Mouse (Mus musculus): Measurements from ENCODE around the gene Ube2l3. TPM values are rescaled to one million over a fixed set of nuclear protein-coding genes. Genes with fewer than 3 reads are reported as not detected.
"Not testable (repeated sequence)": the region's sequence is repeated elsewhere in the genome, so short reads cannot be mapped to it uniquely, and the experiment has no call there.

Ube2l3 gene
- total RNA-seq, 2 experiments from 2014 or later, result 33.8 to 77.2 TPM

DNA sequence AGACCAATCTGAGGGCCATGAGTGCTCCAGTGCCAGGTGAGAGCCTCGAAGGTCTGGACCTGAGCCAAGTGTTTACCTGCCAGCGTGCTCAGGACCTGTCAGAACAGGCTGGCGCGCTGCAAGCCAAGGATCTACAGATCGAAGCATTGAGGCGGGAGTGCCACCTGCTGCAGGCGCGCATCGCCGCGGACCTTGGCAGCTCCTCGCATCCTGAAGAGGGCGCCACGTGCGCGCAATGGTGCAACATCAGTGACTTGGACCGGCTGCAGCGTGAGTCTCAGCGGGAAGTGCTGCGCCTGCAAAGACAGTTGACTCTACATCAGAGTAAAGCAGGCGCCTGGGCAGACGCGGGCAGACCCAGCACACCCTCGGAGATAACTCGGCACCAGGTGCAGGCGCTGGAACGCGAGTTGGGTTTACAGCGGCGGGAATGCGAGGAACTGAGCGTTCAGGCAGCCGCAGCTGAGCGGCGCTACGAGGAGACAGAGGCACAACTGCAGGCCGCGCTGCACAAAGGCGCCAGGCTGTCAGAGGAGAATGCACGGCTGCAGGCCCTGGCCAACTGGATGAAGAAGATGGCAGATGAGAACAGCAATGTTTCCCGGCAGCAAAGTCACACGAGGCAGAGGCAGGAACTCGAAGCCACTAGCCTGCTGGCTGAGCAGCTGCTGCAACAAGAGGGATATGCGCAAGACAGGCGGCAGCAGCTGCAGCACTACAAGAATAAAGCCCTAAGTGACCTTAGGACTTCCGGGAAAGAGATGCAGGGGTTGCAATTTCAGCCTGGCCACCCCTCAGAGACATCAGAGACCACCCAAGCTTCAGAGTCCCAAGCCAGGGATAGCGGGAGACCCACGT, 7.8 kb upstream of the Ube2l3 start:
- ATAC-seq (replicated peaks; ENCODE audit: low FRiP score, poor library complexity, severe bottlenecking), result peak; percentile 52

DNA sequence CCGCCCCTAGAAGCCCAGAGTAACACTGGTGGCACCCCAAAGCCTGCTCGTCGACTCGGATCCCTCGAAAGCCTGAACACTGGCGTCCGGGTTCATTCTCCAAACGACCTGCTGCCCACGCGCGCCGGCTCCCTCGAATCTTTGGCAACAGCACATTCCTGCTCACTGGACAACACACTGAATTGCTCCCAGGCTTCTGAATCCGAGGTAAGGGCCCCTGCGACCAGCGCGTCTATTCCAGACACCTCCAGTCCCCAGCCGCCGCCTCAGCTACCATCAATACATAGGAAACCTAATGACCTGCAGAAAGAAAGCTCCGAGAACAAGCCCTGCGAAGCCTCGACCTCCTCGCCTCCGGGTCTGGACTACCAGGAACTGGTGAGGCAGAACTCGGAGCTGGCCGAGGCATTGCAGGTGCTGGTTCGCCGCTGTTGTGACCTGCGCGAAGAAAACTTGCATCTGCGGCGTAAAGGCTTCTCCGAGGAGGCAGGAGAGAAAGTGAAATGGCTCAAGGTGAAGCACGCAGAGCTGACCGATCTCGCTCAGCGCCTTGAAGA, 7.0 kb upstream of the Ube2l3 start:
- ATAC-seq (replicated peaks; ENCODE audit: low FRiP score, poor library complexity, severe bottlenecking), result no peak

DNA sequence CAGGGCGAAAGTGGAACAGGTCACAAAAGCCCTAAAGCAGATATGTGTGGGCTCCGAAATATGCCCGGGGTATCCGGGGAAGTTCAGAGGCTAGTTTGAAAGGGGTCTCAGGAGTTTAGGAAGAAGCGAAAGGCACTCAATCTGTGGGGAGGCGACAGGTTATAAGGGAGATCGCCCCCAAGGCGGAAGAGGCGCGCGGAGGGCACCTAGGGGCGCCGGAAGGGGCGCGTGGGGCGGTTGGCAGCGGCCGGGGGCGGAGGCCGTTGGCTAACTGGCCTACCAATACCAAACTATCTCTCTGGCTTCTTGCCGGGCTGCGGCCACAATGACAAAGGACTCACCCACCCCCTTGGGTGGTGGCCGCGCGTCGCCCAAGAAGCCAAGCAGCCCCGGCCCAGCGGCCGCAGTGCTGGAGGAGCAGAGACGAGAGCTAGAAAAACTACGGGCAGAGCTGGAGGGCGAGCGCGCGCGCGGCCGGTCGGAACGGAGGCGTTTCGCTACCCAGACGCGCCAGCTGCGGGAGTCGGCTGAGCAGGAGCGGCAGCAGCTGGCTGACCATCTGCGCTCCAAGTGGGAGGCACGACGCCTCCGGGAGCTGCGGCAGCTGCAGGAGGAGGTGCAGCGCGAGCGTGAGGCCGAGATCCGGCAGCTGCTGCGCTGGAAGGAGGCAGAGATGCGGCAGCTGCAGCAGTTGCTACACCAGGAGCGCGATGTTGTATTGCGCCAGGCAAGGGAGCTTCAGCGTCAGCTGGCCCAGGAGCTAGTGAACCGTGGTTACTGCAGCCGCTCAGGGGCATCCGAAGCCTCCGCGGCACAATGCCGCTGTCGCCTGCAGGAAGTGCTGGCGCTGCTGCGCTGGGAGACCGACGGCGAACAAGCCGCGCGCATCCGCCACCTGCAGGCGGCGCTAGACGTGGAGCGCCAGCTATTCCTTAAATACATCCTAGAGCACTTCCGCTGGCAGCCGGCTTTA, 6.2 kb upstream of the Ube2l3 start, which contains the start of gene Rimbp3:
Rimbp3 (plus strand) TSS at position 215 of the 973 bp plus-strand sequence.
- peak; percentile 67 for ATAC-seq (replicated peaks; ENCODE audit: low FRiP score, poor library complexity, severe bottlenecking)

DNA sequence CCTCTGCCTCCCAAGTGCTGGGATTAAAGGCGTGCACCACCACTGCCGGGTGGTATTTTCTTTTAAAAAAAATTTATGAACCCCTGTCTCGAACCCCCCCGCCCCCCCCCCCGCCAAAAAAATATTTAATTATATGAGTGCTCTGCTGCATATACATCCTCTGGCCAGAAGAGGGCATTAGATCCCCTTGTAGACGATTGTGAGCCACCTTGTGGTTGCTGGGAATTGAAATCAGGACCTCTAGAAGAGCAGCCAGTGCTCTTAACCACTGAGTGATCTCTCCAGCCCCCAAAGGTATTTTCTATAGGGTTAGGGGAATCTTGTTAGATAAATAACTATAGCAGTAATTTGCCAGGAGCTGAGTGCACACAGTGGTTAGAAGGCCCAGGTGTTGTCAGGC, 2.5 kb upstream of the Ube2l3 start:
- no peak for ATAC-seq (replicated peaks; ENCODE audit: low FRiP score, poor library complexity, severe bottlenecking)

DNA sequence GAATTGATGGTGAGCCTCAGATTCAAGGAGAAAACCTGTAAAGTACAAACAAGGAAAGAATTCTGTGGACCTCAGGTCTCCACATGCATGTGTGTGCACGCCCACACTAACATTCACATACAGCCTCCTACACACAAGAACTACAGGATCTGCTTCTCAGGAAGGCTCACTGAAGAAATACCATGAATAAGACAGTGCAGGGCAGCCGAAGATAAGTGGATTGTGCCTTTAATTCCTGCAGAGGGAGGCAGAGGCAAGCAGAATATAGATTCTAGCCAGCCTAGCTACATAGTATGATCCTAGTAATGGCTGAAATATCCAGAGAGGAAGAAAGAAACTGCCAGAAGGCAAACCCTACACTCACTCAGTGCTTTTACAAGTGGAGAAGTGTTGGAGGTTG, 472 bp downstream of the Ube2l3 start:
- ATAC-seq (replicated peaks; ENCODE audit: low FRiP score, poor library complexity, severe bottlenecking), result no peak

DNA sequence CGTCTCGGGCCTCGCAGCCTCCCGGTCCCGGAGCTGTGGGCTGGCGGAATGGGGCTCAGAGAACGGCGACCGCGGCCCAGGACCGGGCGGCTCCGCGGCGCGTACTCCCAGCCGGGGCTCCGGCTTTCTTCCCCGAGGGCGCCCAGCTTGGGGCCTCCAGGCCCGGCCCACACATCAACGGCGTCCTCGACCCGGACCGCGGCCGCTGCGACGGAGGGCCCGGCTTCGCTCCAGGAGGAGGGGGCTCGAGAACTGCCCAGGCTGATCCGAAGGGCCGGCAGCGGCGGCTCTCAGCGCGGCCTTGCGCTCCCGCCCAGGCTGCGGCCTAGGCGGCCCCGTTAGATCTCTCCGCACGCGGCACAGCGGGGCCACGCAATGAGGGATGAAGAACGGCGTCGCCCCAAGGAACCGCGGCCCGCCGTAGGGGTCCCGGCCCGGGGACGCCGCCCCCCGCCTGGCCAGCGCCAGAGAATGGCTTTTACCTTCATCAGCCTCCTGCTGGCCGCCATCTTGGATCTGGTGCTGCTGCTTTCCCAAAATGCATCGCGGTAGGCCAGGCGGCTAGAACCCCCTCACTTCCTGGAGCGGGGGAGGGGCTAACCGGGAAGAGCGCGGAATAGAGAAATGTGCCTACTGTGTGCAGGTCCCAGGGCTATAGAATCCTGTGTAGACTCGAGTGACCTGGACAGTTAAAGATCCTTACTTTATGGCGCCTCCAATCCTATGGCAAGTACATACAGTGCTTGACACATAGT, 1.3 kb downstream of the Ube2l3 start:
- peak; percentile 89 for ATAC-seq (replicated peaks; ENCODE audit: low FRiP score, poor library complexity, severe bottlenecking)

DNA sequence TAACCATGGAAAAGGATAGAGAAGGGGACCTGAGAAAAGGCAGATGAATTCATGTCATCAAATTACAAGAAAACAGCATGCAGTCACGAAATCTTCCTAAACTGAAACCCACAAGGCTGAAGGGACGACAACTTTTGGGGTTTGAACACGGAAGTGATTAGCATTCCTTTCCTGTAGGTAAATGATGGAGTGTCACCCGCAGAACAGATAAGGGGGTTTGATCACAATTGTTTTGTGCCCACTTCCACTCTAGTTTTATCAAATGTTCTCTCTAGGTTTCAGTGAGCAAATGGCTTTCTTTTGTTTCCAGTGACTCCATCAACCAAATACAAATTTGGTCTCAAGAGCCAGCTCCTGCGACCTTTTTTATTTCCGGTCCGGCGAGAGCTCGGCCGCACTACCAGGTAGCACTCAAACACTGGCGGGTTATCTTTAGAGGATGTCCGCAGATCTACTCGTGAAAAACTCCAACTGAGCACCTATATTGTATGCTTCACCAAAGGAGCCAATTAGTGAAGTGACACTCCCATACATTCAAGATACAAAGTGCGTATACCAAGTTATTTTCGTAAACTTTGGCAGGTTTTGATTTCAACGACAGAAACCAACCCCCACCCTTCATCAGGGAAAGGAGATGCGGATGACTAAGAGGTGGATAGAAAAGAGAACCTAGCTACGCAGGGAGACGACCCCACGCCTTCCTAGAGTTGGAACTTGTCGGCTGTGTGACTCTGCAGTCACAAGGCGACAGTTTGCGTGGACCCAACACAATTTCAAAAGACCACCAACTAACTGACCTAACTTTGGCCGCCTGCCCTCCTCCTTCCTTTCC, 2.1 kb downstream of the Ube2l3 start:
- peak; percentile 59 for ATAC-seq (replicated peaks; ENCODE audit: low FRiP score, poor library complexity, severe bottlenecking)

DNA sequence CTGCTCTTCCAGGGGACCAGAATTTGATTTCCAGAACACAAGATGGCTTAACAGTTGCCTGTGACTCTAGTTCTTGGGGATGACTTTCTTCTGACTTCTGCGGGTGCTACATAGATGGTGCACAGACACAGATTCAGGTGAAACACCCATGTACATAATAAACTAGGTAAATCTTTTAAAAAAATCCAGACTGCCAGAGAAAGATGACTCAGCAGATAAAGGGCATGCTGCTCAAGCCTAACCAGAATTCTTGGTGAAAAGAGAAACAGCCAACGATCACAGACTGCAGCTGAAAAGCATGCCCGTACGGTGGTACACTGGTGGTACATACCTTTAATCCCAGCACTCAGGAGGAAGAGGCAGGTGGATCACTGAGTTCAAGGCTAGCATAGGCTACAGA, 8.6 kb downstream of the Ube2l3 start:
- no peak; the same call in 1 of the 2 replicates for ATAC-seq (replicated peaks; ENCODE audit: low FRiP score, poor library complexity, severe bottlenecking)

DNA sequence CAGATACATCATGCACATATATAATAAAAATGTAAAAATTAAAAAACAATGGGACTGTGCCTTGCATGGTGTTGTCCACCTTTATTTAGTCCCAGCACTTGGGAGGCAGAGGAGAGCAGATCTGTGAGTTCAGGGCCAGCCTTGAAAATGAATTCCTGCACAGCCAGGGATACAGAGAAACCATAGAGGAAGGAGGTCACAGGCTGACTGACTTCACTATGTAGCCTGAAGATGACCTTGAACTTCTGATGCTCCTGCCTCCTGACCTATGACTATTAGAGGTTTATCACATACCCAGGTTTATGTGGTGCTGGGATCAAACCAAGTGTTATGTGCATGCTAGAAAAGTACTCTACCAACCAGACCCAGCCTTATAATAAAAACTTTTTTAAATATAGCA, 17.0 kb downstream of the Ube2l3 start:
- ATAC-seq (replicated peaks; ENCODE audit: low FRiP score, poor library complexity, severe bottlenecking), result no peak

DNA sequence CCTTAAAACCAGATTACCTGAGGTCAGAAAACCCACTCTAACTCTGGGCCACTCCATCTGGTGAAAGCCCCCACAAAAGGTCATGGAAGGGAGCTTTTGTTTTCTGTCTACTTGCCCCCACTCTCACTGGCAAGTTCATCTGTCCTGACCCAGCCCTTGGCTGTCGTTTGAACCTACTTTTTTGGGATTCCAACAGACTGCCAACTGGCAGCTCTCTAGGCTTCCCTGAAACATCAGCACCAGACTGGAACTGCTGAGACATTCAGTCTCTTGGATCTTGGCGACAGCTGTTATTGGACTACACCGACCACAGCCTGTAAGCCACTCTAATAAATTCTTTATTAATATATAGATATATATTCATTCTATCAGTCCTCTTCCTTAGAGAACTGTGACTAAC, 19.4 kb downstream of the Ube2l3 start:
- ATAC-seq (replicated peaks; ENCODE audit: low FRiP score, poor library complexity, severe bottlenecking), result no peak

DNA sequence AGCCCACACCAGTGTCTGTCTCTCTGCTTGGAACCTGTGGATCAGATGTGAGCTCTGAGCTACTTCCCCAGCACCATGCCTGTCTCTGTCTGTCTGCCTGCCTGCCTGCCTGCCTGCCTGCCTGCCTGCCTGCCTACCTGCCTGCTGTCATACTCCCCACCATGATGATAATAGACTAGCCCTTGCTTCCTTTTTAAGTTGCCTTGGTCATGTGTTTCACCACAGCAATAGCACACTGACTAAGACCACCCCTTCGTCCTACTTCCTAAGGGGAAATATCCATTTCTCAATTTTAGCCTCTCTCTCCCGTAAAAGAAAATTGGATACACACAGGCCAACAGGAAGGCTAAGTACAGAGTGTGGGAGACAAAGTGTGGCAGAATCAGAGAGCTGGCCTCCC, 20.3 kb downstream of the Ube2l3 start:
- no peak for ATAC-seq (replicated peaks; ENCODE audit: low FRiP score, poor library complexity, severe bottlenecking)

DNA sequence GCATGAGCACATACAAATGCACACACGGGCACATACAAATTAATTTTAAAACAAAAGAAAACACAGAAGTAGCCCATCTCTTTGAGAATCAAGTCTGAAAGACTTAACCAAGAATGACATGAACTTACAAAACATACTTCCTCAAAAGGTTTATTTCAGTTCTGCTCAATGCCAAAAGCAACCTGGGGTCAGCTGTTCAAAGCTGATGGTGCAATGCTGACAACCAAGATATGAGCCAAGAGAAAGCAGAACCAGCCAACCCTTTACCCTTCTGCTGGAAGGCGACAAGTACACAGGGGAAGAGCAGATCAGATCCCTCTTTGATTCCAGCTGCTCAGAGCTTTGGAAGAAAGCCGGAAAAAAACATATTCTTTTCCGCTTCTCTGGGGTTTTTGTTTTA, 21.1 kb downstream of the Ube2l3 start:
- 0 out of 2 replicates have a peak, but pooled peaks have one; percentile 42 for ATAC-seq (replicated peaks; ENCODE audit: low FRiP score, poor library complexity, severe bottlenecking)

DNA sequence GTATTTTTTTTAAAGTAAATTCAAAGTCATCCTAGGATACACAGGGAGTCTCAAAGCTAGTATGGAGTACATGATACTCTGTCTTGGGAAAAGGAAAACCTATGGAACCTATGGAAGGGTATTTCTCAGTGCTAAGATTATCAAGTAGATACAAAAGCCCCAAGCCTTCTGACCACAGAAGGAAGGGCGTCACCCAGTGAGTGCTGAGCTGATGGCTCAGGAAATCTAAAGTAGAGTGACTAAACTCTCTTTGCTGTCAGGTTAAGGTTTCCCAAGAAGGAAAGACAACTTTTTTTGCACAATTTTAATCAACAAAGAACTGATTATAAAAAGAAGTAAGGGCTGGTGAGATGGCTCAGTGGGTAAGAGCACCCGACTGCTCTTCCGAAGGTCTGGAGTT, 22.7 kb downstream of the Ube2l3 start:
- no peak for ATAC-seq (replicated peaks; ENCODE audit: low FRiP score, poor library complexity, severe bottlenecking)

DNA sequence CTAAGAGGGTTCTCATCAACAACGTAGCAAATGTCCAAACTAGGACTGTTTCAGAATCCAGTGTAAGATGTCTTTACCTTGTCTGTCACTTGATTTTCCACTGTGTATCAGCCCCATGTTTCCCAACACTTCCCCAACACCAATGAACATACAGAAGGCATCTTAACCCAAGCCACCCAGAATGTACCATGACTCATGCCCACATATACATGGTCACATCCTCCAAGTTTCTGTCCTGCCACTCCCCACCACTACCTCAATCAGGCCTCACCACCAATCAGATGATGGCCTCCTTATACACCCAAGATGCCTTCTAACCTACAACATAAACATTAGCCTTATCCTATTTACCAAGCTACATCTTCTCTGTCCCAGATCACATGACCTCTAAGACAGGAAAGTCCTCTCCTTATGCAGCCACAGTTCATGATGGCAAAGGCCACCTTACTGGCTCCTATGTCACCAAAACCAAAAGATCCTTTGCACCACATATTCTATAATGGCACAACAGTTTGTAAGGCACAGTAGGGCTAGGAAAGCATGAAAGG, 24.8 kb downstream of the Ube2l3 start:
- ATAC-seq (replicated peaks; ENCODE audit: low FRiP score, poor library complexity, severe bottlenecking), result no peak

DNA sequence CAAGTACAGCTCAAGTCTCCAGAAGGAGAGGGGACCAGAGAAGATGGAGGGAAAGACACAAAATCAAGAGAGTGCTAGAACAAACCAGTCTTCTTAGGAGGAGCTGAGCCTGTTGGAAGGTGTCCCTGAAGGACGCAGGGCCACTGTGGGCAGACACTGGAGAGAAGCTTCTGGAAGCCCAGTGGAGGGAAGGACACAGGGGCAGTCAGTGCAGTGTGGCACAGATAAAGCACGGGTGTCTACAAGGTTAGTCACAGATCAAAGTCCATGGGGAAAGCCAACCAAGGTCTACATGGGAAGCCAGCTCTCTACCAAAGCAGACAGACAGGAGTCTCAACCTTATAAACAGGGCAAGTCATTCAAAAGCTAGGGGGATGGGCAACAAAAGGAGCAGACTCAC, 26.7 kb downstream of the Ube2l3 start:
- ATAC-seq (replicated peaks; ENCODE audit: low FRiP score, poor library complexity, severe bottlenecking), result no peak

DNA sequence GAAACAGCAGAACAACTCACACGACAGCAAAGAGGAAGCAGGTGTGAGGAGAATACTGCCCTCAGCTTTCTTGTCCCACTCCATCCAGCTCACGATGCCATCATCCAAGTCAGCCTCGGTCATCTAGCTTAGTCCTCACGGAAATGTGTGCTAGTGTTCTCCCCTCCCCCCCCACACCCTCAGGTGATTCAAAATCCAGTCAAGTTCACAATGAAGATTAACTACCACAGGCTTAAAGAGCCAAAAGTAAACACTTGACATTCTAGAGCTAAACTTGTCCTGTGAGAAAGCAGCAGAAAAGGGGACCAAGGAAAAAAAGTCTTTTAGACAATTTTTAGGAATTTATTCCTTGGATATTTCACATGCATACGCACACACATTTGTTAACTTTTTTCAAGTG, 34.4 kb downstream of the Ube2l3 start:
- ATAC-seq (replicated peaks; ENCODE audit: low FRiP score, poor library complexity, severe bottlenecking), result no peak

DNA sequence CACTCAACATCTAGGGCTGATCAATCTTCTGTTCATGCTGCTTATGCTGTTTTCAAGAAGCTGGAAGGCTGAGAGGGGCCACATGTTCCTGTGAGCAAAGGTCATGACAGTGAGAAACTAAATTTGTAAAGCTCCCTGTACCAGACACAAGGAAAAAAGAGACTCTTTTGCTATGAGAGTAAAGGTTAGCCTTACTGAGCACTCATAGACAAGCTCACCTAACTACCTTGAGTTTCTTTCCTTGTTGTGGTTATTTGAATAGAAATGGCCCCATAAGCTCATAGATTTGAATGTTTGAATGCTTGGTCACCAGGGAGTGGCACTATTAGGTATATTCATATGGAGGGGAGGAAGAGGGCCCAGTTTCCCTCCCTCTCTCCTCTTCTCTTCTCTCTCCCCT, 35.3 kb downstream of the Ube2l3 start:
- ATAC-seq (replicated peaks; ENCODE audit: low FRiP score, poor library complexity, severe bottlenecking), result no peak

DNA sequence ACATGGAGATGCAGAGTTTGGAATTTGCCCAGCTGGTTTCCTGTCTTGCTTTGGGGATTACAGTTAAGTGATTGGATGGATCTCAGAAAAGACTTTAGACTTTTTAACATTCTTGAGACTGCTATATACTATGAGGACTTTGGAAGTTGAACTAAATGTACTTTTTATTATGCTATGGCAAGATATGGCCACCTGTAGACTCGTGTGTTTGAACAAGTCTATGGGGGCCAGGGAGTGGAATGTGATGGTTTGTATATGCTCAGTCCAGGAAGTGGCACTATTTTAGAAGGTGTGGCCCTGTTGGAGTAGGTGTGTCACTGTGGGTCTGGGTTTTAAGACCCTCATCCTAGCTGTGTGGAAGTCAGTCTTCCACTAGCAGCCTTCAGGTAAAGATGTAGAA, 37.0 kb downstream of the Ube2l3 start:
- ATAC-seq (replicated peaks; ENCODE audit: low FRiP score, poor library complexity, severe bottlenecking), result not testable (repeated sequence)

DNA sequence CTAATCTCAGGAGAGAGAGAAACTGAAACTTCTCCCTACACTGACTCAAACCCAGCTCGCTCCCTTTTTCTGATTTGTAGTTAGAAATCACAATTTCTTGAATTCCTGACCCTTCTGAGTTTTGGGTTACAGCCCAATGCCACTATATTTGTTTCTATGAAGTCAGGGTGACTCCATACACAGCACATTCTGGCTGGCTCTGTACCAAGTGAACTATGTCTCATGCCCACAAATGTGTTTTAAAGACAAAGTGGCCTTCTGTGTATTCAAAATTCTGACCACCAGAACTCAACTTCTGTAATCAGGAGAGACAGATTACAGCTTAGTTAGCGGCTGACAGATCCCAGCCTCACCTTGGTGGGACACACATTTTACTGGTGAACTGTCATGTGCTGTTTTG, 48.1 kb downstream of the Ube2l3 start:
- ATAC-seq (replicated peaks; ENCODE audit: low FRiP score, poor library complexity, severe bottlenecking), result no peak
